10 mouse cellular contexts compared by ENCODE assay signal in the genomic region with DNA sequence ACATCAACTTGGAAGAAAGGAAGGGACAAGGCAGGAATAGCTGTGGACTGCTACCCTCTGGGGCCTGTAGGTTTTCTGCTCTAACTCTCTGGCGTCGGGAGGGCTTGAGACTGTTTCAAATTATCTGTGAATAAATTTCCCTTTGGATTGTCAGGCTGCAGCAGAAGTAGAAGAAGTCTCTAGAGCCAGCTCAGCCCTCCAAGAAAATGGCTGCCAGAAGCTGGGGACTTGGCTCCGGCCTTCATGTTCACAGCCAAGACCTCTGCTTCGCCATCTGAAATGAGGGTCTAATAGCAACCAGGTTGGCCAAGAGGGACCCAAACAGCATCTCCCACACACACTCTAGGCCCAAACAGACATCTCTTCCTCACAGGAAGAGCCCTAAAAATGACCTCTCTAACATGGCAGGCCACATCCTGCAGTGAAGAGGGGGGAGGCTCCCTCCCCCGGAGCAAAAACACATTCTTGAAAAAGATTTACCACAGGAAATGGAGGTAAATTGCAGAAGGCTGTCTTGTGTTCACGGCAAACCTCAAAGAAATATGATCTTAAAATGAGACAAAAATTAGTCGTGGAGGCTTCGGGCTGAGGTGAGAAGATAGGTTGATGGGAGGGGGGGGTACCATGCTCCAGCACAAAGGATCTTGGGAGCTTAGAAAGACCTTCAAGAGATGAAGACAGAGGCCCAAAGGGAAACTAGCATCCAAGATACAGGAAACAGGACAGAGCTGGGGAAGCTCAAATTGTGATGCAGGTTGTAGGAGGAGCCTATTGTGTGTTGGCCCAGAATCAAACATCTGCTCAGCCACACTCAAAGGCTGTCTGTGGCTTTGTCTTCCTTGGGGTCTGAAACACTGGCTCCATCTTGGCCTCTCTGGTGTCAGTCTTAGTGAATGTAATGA. TPM values are rescaled to one million over a fixed set of nuclear protein-coding genes. Genes with fewer than 3 reads are reported as not detected.
DNase-seq lines count a peak whose midpoint lies in the region; ATAC-seq lines count a peak whose summit lies in the region.
"Had no signal": no experiment of that assay in that cellular context is flagged by ENCODE, and none has a peak within 500 bp of the region (broad histone marks: within the 10 kb centered on the region; RNA-seq: fewer than 3 reads in every experiment).

No protein-coding gene starts in this region.

- H3K27me3 ChIP-seq in hindbrain, embryonic 10.5 days (ENCODE audit: insufficient read depth, poor library complexity, severe bottlenecking), result no peaks in the 10 kb centered on the region
- no peaks in the 10 kb centered on the region for H3K27me3 ChIP-seq in hindbrain, embryonic 14.5 days (ENCODE audit: control insufficient read depth, insufficient read depth, low read length)
- no peaks in the 10 kb centered on the region for H3K27me3 ChIP-seq in forebrain, embryonic 16.5 days (replicated peaks; ENCODE audit: control insufficient read depth, insufficient read depth, low read length)
- H3K27me3 ChIP-seq in limb, embryonic 13.5 days, result no peaks in the 10 kb centered on the region

- no peak overlapping the region for H3K9ac ChIP-seq in hindbrain, embryonic 14.5 days
- H3K9ac ChIP-seq in forebrain, embryonic 16.5 days (replicated peaks; ENCODE audit: low read depth, low read length), result no peak overlapping the region
- no peak overlapping the region for H3K9ac ChIP-seq in limb, embryonic 13.5 days

- H3K27ac ChIP-seq in hindbrain, embryonic 10.5 days, result peak overlapping the region; percentile 9; the same call in 1 of the 2 replicates
- H3K27ac ChIP-seq in hindbrain, embryonic 14.5 days, result no peak overlapping the region
- peak overlapping the region; percentile 80 for H3K27ac ChIP-seq in forebrain, embryonic 16.5 days (ENCODE audit: low read length)
- H3K27ac ChIP-seq in limb, embryonic 13.5 days, result peak overlapping the region; percentile 28
- H3K27ac ChIP-seq: left cerebral cortex, adult 2 months had no signal

- no peak for DNase-seq in hindbrain, embryonic 10.5 days (ENCODE audit: low spot score)
- no peak for DNase-seq in hindbrain, embryonic 14.5 days (ENCODE audit: low spot score)
- DNase-seq in CD4-positive, CD25-positive, alpha-beta regulatory T cell, adult 2 months (ENCODE audit: low read depth, low spot score), result peak; percentile 80
- DNase-seq in left cerebral cortex, postnatal 14 days (ENCODE audit: low spot score in 2 of 2), result no peak
- DNase-seq in Muller cell, postnatal 12 days (ENCODE audit: inconsistent ontology term), result no peak
- DNase-seq in cerebellum, postnatal 25 days, result no peak

- no peak for ATAC-seq in hindbrain, embryonic 14.5 days (ENCODE audit: low FRiP score)
- peak; percentile 55; the same call in 1 of the 2 replicates for ATAC-seq in forebrain, embryonic 16.5 days
- no peak for ATAC-seq in limb, embryonic 13.5 days (ENCODE audit: low FRiP score, low read depth)

- H3K4me3 ChIP-seq in hindbrain, embryonic 10.5 days, result no peak overlapping the region
- no peak overlapping the region for H3K4me3 ChIP-seq in hindbrain, embryonic 14.5 days (replicated peaks; ENCODE audit: low read length)
- H3K4me3 ChIP-seq in forebrain, embryonic 16.5 days (replicated peaks; ENCODE audit: low read length), result no peak overlapping the region
- H3K4me3 ChIP-seq in limb, embryonic 13.5 days, result no peak overlapping the region
- H3K4me3 ChIP-seq: left cerebral cortex, adult 2 months; myocyte had no signal

- no peaks in the 10 kb centered on the region for H3K36me3 ChIP-seq in hindbrain, embryonic 10.5 days
- H3K36me3 ChIP-seq in hindbrain, embryonic 14.5 days (replicated peaks; ENCODE audit: control insufficient read depth, insufficient read depth), result no peaks in the 10 kb centered on the region
- H3K36me3 ChIP-seq in forebrain, embryonic 16.5 days (ENCODE audit: control insufficient read depth, insufficient read depth), result no peaks in the 10 kb centered on the region
- H3K36me3 ChIP-seq in limb, embryonic 13.5 days, result no peaks in the 10 kb centered on the region

- 0 out of 2 replicates have a peak, but pooled peaks cover 6% of the 10 kb centered on the region for H3K9me3 ChIP-seq in hindbrain, embryonic 10.5 days
- no peaks in the 10 kb centered on the region for H3K9me3 ChIP-seq in hindbrain, embryonic 14.5 days (ENCODE audit: control insufficient read depth, low read length)
- peaks cover 5% of the 10 kb centered on the region; the same call in 1 of the 2 replicates for H3K9me3 ChIP-seq in forebrain, embryonic 16.5 days (ENCODE audit: control insufficient read depth, low read length)
- peaks cover 7% of the 10 kb centered on the region; the same call in 1 of the 2 replicates for H3K9me3 ChIP-seq in limb, embryonic 13.5 days

- peaks cover 35% of the 10 kb centered on the region for H3K4me1 ChIP-seq in hindbrain, embryonic 10.5 days (replicated peaks)
- no peaks in the 10 kb centered on the region; the same call in 1 of the 2 replicates for H3K4me1 ChIP-seq in hindbrain, embryonic 14.5 days (replicated peaks; ENCODE audit: control insufficient read depth, insufficient read depth, low read length)
- H3K4me1 ChIP-seq in forebrain, embryonic 16.5 days (replicated peaks; ENCODE audit: control insufficient read depth, insufficient read depth, low read length), result peaks cover 24% of the 10 kb centered on the region
- H3K4me1 ChIP-seq in limb, embryonic 13.5 days, result peaks cover 68% of the 10 kb centered on the region

- H3K4me2 ChIP-seq in hindbrain, embryonic 14.5 days (replicated peaks), result no peak overlapping the region
- H3K4me2 ChIP-seq in forebrain, embryonic 16.5 days (ENCODE audit: low read length), result no peak overlapping the region
- no peak overlapping the region for H3K4me2 ChIP-seq in limb, embryonic 13.5 days (replicated peaks)

- intact Hi-C loops in left cerebral cortex, postnatal 14 days (cut with DNase I), result no loop called here

- WGBS in hindbrain, embryonic 10.5 days, result 87% methylated on average over 8 of the region's 8 CpGs
- WGBS in hindbrain, embryonic 14.5 days, result 85% methylated on average over 8 of the region's 8 CpGs
- 70% methylated on average over 8 of the region's 8 CpGs for WGBS in forebrain, embryonic 16.5 days
- WGBS in limb, embryonic 13.5 days, result 50% methylated on average over 8 of the region's 8 CpGs

RNA-seq across cellular contexts. Expression of a gene that starts 48.4 kb away (rescaled TPM):
- polyA plus RNA-seq in hindbrain, embryonic 10.5 days (2016; fragmentation: Nextera tagmentation; extraction: Ambion mirVana), result 4.3 and 7.7 TPM in 2 replicates
- polyA plus RNA-seq in hindbrain, embryonic 14.5 days (2014; fragmentation: Nextera tagmentation; extraction: Ambion mirVana), result 5.8 and 6.4 TPM in 2 replicates
- 3.7 and 4.0 TPM in 2 replicates for polyA plus RNA-seq in forebrain, embryonic 16.5 days (2015; fragmentation: Nextera tagmentation; extraction: Ambion mirVana)
- polyA plus RNA-seq in limb, embryonic 13.5 days (2015; fragmentation: Nextera tagmentation; extraction: Ambion mirVana), result 62.2 and 64.5 TPM in 2 replicates
- total RNA-seq in left cerebral cortex, postnatal 14 days (2021), result 1 to 10 TPM; 1.7 to 2.2 TPM
